Mouse (Mus musculus) kidney, adult 2 months (tissue): ENCODE data around the gene Thra.

ENCODE experiments used
- CTCF ChIP-seq: fragments of 200-500 bp; conservative IDR thresholded peaks from 2 replicates; pipeline ENCODE4 v1.5.1; 2011; ENCODE audit warnings: low read depth, mild to moderate bottlenecking, control low read depth, low read length, moderate library complexity, mixed read lengths; ENCODE audit not compliant: insufficient read depth, insufficient read length
- POLR2A ChIP-seq: fragments of 200-500 bp; IDR thresholded peaks from one replicate; pipeline ENCODE4 v1.6.1; 2011; ENCODE audit warnings: low read depth, low read length, control low read depth

GRCm38 (mm10) chr11:98707401-98708281 is 32.8 kb upstream of the Thra start:
- TF ChIP-seq CTCF = no peak
- TF ChIP-seq POLR2A = no peak
